Mouse (Mus musculus) urinary bladder, postnatal 25 days (tissue): ENCODE measurements around the gene Fam228b.
"Not testable (repeated sequence)": the region's sequence is repeated elsewhere in the genome, so short reads cannot be mapped to it uniquely, and the experiment has no call there.

Source experiments
- DNase-seq: peaks from one replicate; pipeline ENCODE4 v3.0.0; 2022; ENCODE audit warnings: low spot score

Fam228b gene

DNA sequence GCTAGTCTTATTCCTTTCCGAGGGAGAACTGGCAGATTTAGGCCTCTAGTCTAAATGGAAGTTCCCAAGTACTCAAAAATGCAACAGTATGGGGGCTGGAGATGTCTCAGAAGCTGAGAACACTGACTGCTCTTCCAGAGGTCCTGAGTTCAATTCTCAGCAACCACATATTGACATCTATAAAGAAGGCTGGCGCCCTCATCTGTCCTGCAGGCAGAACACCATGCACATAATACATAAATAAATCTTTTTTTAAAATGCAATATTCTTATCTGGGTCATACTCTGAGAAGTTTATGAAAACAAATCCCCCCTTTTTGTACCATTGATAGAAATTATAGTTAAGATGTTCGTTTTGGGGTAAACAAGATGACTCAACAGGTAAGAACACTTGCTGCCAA lies 26.9 kb downstream of the Fam228b start:
- no peak for DNase-seq

DNA sequence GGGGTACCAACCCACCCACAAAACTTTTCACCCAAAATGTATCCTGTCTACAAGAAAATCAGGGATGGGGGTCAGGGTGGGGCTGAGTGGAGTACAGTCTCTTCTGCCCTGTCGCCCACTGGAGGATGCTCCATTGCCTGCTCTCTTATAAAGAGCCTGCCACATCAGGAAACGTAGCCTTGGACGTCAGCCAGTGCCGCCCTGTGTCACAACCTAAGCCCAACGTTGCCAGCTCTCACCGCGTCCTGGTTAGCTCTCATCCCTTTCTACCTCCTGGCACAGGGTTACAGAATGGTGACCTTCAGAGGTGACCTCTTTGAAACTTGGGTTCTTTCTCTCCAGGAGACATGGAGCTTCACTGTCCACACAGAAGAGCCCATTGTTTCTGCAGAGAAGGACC lies 28.2 kb downstream of the Fam228b start:
- DNase-seq: no peak

DNA sequence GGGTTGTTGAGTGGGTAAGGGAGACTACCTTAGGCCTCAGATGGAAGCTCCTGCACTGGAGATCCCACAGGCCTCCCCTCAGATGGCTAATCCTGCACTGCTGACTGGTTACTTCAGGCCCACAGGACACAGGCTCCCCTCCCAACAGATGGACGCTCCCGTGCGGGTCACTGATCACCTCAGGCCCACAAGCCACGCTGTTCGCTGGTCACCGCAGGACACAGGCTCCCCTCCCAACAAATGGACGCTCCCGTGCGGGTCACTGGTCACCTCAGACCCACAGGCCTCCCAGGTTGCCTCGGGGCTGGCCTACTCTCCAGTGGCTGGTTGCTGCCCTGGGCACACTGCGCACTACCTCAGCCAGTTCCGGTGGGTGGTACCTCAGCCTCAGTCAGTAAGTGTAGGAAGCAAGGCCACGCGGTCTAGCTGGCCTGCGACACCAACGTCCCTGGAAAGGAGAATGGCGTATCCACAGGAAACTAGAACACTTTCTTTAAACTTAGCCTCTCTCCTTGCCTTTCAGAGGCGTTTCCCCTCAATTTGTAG lies 31.0 kb downstream of the Fam228b start, which contains the start of gene Fam228a:
TSS of gene Fam228a (minus strand) at position 400 of the 546 bp plus-strand sequence.
- DNase-seq: no peak

DNA sequence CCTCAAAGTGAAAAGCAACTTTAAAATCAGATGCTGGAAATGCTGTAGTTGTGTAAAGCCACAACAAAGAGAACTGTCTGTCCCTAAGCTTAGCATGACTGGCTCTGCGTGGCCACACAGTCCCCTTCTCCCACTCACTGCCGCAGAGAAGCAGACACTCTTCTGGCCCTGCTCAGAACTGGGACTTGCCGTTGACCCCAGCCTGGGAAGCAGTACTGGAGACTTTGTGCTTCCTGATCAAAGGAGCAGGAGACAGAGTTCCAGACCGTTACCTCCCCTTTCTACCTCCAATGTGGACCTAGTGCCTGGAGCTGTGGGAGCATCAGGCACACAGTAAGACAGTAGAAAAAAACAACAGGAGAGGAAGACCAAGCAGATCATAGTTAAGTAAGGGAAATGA lies 36.7 kb downstream of the Fam228b start:
- DNase-seq: no peak

DNA sequence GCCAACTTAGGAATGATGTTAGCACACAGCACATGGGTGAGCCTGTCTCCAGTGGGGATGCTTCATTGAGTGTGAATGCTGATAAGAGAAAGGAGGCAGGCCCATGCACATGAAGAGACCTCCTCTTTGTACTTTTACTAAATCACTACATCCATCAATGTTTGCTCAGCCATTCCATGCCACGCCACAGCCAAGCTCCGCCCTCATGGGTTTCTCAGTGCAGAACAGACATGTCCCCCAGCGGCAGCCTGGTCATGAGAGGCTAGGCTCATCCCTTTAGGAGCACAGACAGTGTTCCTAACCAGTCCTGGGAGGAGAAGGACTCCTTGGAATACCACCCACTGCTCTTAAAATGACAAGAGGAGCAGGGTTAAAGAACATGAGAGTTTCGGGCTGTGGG lies 37.4 kb downstream of the Fam228b start:
- no peak for DNase-seq

DNA sequence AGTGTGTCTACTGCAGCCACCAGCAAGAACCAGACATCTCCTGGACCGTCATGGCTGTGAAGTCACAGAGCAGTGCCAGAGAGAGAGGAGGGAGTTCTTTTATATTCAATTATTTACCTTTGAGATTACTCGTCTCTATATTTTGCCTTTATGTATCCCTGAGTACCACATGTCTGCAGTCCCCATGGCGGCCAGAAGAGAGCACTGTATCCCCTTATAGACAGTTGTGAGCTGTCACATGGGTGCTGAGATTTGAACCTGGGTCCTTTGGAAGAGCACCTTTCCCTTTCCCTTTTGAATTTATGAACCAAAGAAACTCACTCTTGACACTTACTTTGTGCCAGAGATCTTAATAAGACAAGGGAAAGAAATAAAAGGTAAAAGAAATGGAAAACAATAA lies 39.9 kb downstream of the Fam228b start:
- DNase-seq: no peak

- DNase-seq: no peak
These were observed 49.0 kb downstream of the Fam228b start for GRCm38 (mm10) chr12:4719762-4720754.

GRCm38 (mm10) chr12:4719066-4719761 lies 49.9 kb downstream of the Fam228b start:
- DNase-seq: no peak

DNA sequence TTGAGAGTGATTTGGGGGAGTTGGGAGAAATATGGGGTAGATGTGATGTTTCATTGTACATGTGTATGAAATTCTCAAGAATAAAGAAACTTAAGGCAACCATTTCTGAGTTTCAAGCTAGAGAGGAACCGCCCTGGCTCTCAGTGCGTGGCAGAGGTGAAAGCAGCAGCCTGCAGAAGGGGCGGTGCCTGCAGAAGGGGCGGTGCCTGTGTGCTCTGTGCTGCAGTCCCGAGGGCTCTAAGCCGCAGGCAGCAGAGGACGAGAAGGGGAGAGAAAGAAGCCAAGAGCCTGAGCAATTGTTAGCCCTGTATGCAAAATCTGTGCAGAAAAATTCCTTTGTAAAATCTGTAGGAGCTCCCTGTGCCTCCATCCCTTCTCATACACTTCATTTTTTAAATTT lies 51.6 kb downstream of the Fam228b start:
- DNase-seq: no peak

GRCm38 (mm10) chr12:4715606-4716005 lies 53.5 kb downstream of the Fam228b start:
- DNase-seq: no peak

DNA sequence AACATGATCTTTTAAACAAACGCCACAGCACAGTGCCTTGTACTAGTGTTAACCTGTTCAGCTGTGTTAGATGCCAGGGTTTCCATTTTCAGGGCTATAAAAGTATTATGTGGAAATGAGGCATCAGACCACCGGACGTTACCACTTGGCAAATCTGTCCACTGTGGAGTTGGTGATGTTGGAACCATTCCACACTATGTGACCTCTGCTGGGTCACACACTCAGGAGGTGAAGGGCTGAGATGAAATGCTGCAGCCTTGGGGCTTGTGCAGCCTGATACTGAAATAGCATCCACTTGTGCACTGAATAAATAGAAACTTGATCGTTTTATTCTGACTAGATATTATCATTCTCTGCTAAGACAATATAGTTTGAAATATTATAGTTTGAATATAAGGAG lies 55.7 kb downstream of the Fam228b start:
- no peak for DNase-seq

DNA sequence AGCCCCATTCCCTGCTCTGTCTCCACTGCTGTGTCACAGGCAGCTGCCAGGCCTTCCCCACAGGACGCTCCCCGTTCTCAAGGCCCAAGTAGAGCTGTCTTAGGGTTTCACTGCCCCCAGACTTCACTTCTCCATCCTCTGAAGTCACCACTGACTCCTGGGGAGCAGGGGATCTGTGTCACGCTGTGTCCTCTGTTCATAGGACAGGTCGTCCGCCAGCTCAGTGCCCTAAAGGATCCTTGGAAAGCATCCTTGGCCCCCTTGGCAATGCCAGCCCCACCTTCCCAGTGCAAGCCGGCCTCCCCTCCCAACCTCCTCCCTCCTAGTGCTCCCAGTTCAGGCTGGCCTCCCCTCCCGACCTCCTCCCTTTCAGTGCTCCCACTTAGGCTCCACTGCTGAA lies 59.1 kb downstream of the Fam228b start:
- DNase-seq: no peak

DNA sequence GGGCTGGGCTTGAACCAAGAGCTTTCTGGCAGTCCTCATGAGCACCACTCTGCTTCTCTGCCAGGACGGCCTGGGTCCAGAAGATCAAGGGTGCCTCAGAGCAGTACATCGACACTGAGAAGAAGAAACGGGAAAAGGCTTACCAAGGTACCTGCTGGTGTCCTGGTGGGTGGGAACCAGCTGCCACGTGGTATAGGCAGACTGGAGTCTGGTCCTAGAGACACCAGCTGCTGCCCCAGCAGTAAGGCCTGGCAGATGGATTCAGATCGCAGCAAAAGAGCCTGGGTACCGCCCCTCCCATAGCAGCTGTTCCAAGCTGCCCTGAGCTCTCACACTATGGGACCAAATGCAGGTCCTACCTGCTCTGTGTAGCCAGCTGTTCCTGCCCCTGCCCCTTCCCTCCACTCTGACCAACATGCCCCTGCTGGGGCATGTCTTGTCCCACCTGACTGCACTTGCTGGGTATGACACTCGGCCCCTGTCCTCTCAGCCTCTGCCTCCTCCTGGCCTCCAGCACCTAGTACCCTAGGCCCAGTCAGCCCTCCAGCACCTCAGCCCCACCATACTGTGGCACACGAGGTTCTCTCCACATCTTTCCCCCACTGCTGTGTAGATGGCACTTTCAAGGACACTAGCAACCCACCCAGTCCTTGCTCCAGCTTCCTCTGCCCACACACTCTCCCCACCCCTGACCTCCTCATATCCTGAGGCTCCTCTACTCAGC lies 60.0 kb downstream of the Fam228b start:
- DNase-seq: no peak

DNA sequence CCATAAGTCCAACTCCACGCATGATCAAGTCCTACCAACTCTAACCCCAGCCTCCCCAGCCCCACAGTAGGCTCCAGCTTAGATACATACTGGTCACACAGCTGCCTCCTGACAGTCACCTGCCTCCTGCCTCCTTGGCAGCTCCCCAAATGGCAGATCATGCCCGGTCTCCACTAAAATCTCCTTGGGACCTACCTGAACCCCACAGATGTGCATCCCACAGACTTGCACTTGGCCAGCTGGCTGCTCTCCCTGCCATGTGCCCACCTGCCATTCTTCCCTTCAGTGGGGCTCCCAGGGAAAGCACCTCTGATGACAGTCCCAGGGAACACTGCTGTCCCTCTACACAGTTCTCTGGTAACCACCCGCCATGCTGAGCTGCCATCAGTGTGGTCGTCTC lies 60.8 kb downstream of the Fam228b start:
- DNase-seq: no peak

DNA sequence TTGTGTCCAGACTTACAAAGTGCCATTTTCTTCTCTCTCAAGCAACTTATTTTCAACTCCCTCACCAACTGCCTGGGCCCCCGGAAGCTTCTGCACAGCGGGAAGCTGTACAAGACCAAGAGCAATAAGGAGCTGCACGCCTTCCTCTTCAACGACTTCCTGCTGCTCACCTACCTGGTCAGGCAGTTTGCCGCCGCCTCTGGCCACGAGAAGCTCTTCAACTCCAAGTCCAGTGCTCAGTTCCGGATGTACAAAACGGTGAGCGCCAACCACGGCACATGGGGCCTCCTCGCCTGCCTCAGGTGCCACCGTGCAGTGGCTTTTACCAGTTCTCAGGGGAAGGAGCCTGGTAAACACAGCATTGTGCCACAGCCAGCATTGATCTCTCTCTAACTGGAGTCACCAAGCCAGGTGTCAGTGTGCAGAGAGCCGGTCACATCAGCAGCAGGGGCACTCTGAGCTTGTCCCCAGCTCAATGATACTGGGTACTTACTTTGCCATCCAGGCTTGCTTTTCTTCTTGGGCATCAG lies 61.5 kb downstream of the Fam228b start:
- DNase-seq: no peak

DNA sequence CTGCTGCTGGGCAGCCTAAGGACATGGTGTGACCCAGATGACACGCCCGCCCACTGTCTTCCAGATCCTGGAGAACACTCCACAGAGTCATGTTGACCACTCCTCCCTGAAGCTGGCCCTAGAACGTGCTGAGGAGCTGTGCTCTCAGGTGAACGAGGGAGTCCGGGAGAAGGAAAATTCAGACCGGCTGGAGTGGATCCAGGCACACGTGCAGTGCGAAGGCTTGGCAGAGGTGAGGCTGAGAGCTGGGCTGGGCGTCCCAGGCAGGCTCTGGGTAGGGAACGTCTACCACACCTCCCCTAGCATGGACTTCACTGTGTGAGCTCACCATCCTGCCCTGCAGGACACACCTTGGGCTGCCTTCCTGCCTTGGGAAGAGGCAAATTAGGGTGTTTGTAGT lies 62.2 kb downstream of the Fam228b start:
- DNase-seq: no peak

DNA sequence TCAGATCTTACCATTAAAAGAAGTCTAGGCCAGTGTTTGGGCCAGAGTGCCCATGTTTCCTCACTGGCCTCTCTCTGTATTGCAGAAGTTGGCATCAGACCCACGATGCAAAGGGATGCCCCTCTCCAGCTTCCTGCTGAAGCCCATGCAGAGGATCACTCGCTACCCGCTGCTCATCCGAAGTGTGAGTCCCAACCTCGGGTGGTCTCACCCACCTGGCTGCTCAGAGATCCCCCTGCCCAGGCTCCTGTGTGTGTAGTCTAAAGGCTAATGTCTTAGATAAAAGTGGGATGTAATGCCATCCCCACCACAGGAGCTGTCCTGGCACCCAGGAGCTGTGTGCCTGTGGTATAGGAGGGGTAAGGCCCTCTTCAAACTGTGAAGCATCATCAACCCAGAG lies 62.9 kb downstream of the Fam228b start:
- DNase-seq: no peak

DNA sequence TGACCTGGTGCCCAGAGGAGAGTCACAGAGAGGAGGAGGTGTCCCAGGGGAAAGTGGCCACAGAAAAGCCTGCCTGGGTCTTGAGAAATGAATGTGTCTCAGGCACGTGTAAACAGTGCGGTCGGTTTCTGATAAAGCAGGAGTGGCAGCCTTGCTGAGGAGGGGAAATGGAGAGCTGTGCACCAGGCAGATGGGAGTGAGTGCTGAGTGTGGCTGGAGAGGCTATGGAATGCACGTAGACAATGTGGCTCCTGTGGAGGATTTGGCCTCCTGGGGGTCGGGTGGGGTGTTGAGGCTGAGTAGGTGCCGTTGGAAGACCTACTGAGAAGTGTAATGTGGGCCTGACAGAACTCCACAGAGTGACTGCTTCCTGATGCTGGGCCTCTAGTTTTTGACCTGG lies 63.4 kb downstream of the Fam228b start:
- DNase-seq: not testable (repeated sequence)

- no peak for DNase-seq
These were observed 74.5 kb downstream of the Fam228b start for GRCm38 (mm10) chr12:4694534-4694933.

- no peak for DNase-seq
These were observed 77.9 kb downstream of the Fam228b start for GRCm38 (mm10) chr12:4691193-4691592.
